Mouse (Mus musculus): ENCODE measurements around the gene Inpp4b.

DNA sequence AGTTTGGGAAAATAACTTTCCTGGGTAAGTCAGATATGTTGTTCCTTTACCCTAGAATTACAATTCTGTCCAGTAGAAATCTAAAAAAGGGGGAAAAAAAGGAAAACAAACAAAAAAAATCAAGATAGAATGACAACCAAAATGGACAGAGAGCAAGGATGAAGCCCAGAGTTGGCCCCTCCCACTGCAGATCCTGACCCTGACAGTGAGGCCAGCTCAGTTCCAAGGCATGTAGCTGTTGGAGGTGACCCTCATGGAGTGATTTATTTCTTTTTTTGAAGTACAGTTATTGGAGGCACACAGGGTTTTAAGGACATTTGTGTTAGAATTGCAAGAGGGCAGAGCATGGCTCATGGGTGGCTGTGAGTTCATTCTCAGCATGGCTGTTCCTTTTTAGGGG, 258.8 kb downstream of the Inpp4b start:
- TF ChIP-seq TAL1 (conservative IDR thresholded peaks at IDR 0.05; ENCODE audit: low read depth, low read length) (no peak), GATA1 (IDR thresholded peaks at IDR 0.05; ENCODE audit: borderline replicate concordance, low read length) (no peak)

Measured in G1E (cell line).